Comparison of ENCODE assay signal across 24 mouse cellular contexts in genomic region chr3:122018421-122018820, GRCm38 (mm10). TPM values are rescaled to one million over a fixed set of nuclear protein-coding genes. Genes with fewer than 3 reads are reported as not detected.
DNase-seq lines count a peak whose midpoint lies in the region.
"Had no signal": no experiment of that assay in that cellular context is flagged by ENCODE, and none has a peak within 500 bp of the region (broad histone marks: within the 10 kb centered on the region; RNA-seq: fewer than 3 reads in every experiment).

No protein-coding gene starts in this region.

- no peaks in the 10 kb centered on the region for H3K27me3 ChIP-seq in heart, embryonic 10.5 days (ENCODE audit: insufficient read depth, poor library complexity, severe bottlenecking)
- H3K27me3 ChIP-seq: embryonic facial prominence, embryonic 13.5 days; embryonic facial prominence, embryonic 15.5 days; forebrain, embryonic 12.5 days; Patski had no signal

- H3K27ac ChIP-seq in heart, embryonic 10.5 days = no peak overlapping the region
- H3K27ac ChIP-seq: embryonic facial prominence, embryonic 13.5 days; embryonic facial prominence, embryonic 15.5 days; forebrain, embryonic 10.5 days; forebrain, embryonic 12.5 days had no signal

- H3K36me3 ChIP-seq in heart, embryonic 10.5 days = peaks cover 44% of the 10 kb centered on the region
- H3K36me3 ChIP-seq: forebrain, embryonic 12.5 days had no signal

- H3K4me3 ChIP-seq in heart, embryonic 10.5 days = no peak overlapping the region
- H3K4me3 ChIP-seq: embryonic facial prominence, embryonic 13.5 days; embryonic facial prominence, embryonic 15.5 days; erythroblast, embryonic 14.5 days; forebrain, embryonic 10.5 days; forebrain, embryonic 12.5 days had no signal

- H3K9me3 ChIP-seq in heart, embryonic 10.5 days = no peaks in the 10 kb centered on the region
- H3K9me3 ChIP-seq: embryonic facial prominence, embryonic 13.5 days; embryonic facial prominence, embryonic 15.5 days; forebrain, embryonic 10.5 days; forebrain, embryonic 12.5 days; G1E had no signal

- peak; percentile 68 for DNase-seq in heart, embryonic 10.5 days (ENCODE audit: low spot score)
- DNase-seq in heart, postnatal 4 days = no peak
- DNase-seq in ES-CJ7 (ENCODE audit: low read depth, low spot score) (peak; percentile 32), ZHBTc4 (ENCODE audit: low read depth, low spot score) (peak; percentile 54)
- no peak for DNase-seq in adrenal gland, postnatal 4 days (ENCODE audit: low spot score in 2 of 2)
- DNase-seq: adrenal gland, adult 8-10 months; adrenal gland, postnatal 14 days; adrenal gland, postnatal 36 days; B cell, adult 2 months; cerebellum, adult 11 months; cerebellum, adult 18-20 months; cerebellum, adult 8-10 months; cerebellum, adult 9-11 months; cerebellum, postnatal 14 days; cerebellum, postnatal 36 days; embryo, embryonic 11 days had no signal

- WGBS in heart, embryonic 10.5 days = 92% methylated on average over 7 of the region's 7 CpGs

- no peaks in the 10 kb centered on the region for H3K4me1 ChIP-seq in heart, embryonic 10.5 days
- H3K4me1 ChIP-seq: embryonic facial prominence, embryonic 13.5 days; embryonic facial prominence, embryonic 15.5 days; forebrain, embryonic 10.5 days; forebrain, embryonic 12.5 days had no signal

RNA-seq across cellular contexts. Expression of gene Abca4, which starts 25.8 kb away (rescaled TPM):
- 7.1 and 8.5 TPM in 2 replicates for polyA plus RNA-seq in heart, embryonic 10.5 days (2016; fragmentation: Nextera tagmentation; extraction: Ambion mirVana)
- total RNA-seq in heart, postnatal 4 days (2021) = 1 to 10 TPM; 7.8 to 8.7 TPM
- 1 to 10 TPM; 2.8 to 3.6 TPM for total RNA-seq in adrenal gland, postnatal 4 days (2021)
- polyA plus RNA-seq: activated CD4-positive, CD25-positive, alpha-beta regulatory T cell, adult 4 months had no signal

Comparison
In these comparisons a context has a peak if more than half of its experiments do, and no peak if none do; other contexts are left out.
1. DNase-seq: peak in heart, embryonic 10.5 days (single experiment), ES-CJ7 (single experiment) and ZHBTc4 (single experiment); none in heart, postnatal 4 days (single experiment) and adrenal gland, postnatal 4 days (0 of 2).